Mouse (Mus musculus) C2C12 (cell line): ENCODE measurements at regions not wholly inside any gene's neighbourhood (a gene's known extent, or its start where the extent isn't known, plus 50 kb on each side); places are given as distances from the start of the nearest gene placed in this dataset.

ENCODE experiments used
- CEBPB ChIP-seq: IDR thresholded peaks from one replicate; pipeline ENCODE4 v1.6.1; 2011; ENCODE audit warnings: low read depth, mild to moderate bottlenecking, control low read depth, moderate library complexity
- CTCF ChIP-seq: IDR thresholded peaks from one replicate; pipeline ENCODE4 v1.5.1; 2011; ENCODE audit not compliant: control insufficient read depth, insufficient read depth, insufficient read length
- MAX ChIP-seq: IDR thresholded peaks from one replicate; pipeline ENCODE4 v1.6.1; 2011; ENCODE audit warnings: mild to moderate bottlenecking, control low read depth
- MYOG ChIP-seq: IDR thresholded peaks from one replicate; pipeline ENCODE4 v1.6.1; 2011; ENCODE audit not compliant: control insufficient read depth, insufficient read length; ENCODE audit errors: extremely low read depth
- USF1 ChIP-seq: IDR thresholded peaks from one replicate; pipeline ENCODE4 v1.6.1; 2011; ENCODE audit warnings: low read depth, mild to moderate bottlenecking, control low read depth, moderate library complexity

DNA sequence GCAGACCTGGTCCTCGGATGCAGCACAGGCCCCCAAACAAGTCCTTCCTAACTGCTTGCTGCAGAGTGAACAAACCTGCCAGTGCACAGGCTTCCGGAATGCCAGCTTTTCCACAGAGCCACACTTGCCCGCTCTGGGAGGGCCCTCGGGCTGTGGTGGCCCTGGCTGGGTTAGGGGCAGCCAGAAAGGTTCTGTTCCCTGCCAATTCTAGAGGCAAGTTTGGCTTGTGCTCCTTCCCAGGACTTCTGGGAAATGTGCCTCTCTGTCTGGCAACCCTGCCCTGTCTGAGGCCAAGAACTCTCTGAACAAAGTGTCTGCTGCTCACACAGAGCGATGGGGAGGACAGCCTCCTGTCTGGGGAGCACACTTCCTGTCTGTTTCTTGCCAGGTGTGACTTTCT lies 66.4 kb downstream of the Xrcc2 start:
- TF ChIP-seq CTCF = no peak
- TF ChIP-seq MYOG = no peak
- no peak for TF ChIP-seq USF1
- no peak for TF ChIP-seq CEBPB
- TF ChIP-seq MAX = no peak
